Mouse (Mus musculus): ENCODE data around the gene Serpinb3d. TPM values are rescaled to one million over a fixed set of nuclear protein-coding genes. Genes with fewer than 3 reads are reported as not detected.
"Not testable (repeated sequence)": the region's sequence is repeated elsewhere in the genome, so short reads cannot be mapped to it uniquely, and the experiment has no call there.

Gene Serpinb3d
- not detected in 2 replicates for total RNA-seq (2017)

DNA sequence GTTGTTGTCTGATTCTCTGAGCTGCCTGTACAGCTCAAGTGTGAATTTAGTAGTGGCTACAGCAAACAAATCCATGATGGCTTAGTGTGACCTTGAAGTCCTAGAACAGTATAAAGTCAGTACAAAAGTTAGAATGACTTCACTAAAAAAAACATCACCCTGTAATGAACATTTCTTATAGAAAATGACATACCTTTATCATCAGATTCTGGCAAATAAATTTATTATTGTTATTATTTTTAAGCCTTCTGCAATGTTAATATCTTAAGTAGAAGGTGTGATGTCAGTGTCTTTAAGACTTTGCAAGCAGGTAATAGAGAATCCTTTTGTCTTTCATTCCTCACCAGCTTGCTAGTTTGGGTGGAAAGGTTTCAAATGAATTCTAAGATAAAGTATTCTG lies at the start of gene Serpinb3d:
TSS of gene Serpinb3d (minus strand) at position 101 of the 400 bp plus-strand sequence.
- ATAC-seq (ENCODE audit: extremely low read depth, insufficient number of reproducible peaks, low FRiP score, poor library complexity, severe bottlenecking) = no peak

DNA sequence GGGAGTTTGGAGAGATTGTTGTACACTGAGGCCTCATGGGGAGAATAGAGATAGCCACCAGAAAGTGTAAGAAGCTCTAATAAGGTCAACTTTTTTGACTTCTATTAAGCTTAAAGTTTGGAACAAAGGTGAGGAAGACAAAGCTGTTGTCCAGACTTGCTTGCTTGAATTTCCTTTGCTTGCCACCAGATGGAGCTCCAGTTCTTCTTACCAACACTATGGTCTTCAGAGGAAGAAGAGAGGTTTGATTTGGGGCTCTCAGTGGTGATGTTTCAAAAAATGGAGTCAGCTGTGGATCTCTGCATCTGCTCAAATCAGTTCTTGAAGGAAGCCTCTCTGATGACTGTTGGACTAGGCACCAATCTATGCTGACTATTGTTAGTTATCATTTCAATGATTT lies 44.1 kb upstream of the Serpinb3d start:
- ATAC-seq (ENCODE audit: extremely low read depth, insufficient number of reproducible peaks, low FRiP score, poor library complexity, severe bottlenecking) = peak; percentile 78

DNA sequence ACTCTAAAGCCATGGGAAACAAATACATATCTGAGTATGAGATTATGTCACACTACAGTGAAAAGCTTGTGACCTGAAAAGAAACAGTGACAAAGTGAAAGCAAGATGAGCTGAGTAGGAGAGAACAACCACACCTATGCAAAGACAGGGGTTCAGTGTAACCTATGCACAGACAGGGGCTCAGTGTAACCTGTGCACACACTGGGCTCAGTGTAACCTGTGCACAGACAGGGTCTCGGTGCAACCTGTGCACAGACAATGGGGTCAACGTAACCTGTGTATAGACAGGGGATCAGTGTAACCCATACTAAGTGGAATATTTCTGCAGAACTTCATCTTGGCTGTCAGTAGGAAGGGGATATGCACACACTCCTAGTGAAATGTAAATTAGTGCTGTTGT lies 15.1 kb upstream of the Serpinb3d start:
- ATAC-seq (ENCODE audit: extremely low read depth, insufficient number of reproducible peaks, low FRiP score, poor library complexity, severe bottlenecking) = no peak

DNA sequence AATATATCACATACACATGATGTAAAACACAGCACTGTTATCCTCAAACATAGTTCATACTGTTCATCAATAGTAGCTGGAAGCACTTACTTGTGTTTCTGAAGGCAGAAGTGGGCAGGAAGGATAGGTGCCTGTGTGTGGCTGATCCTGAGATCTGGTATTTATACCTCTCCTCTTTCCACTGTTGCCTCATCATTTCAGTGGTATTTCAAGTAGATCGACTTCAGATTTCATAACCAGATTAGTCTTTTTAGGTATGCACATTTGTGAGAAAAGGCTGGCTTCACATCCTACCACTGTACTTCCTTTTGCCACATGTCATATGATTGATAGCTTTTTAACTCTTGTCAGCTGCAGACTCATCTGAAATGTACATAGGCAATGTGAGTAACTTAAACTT lies 31.1 kb downstream of the Serpinb3d start, which contains the start of gene Serpinb3a:
TSS of gene Serpinb3a (minus strand) at position 101 of the 400 bp plus-strand sequence.
- no peak for ATAC-seq (ENCODE audit: extremely low read depth, insufficient number of reproducible peaks, low FRiP score, poor library complexity, severe bottlenecking)

DNA sequence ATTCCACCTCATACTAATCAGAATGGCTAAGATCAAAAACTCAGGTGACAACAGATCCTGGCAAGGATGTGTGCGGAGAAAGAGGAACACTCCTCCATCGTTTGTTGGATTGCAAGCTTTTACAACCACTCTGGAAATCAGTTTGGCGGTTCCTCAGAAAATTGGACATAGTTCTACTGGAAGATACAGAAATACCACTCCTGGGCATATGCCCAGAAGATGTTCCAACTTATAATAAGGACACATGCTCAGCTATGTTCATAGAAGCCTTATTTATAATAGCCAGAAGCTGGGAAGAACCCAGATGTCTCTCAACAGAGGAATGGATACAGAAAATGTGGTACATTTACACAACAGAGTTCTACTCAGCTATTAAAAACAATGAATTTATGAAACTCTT lies 49.1 kb downstream of the Serpinb3d start:
- ATAC-seq (ENCODE audit: extremely low read depth, insufficient number of reproducible peaks, low FRiP score, poor library complexity, severe bottlenecking) = not testable (repeated sequence)

Other genes with a start within 250 kb of the Serpinb3d start
- gene Serpinb5, start 222.3 kb downstream of the Serpinb3d start, total RNA-seq (2017) = not detected in 2 replicates
- not detected in 2 replicates for gene Serpinb12, start 149.1 kb downstream of the Serpinb3d start, total RNA-seq (2017)
- not detected in 2 replicates for gene Serpinb13, start 102.5 kb downstream of the Serpinb3d start, total RNA-seq (2017)
- not detected in 2 replicates for gene Serpinb3a, start 31.2 kb downstream of the Serpinb3d start, total RNA-seq (2017)
- not detected in 2 replicates for gene Serpinb3b, start 194.9 kb upstream of the Serpinb3d start, total RNA-seq (2017)
- not detected in 2 replicates for gene Serpinb3c, start 194.9 kb upstream of the Serpinb3d start, total RNA-seq (2017)

All from neutrophil, adult 5-6 weeks (primary cell).